Mouse (Mus musculus) lung, postnatal 0 days (tissue): ENCODE results near the gene Slc22a17.

Source experiments
- CTCF ChIP-seq: IDR thresholded peaks from 2 replicates; pipeline ENCODE4 v1.5.1; 2016; ENCODE audit warnings: antibody characterized with exemption, mild to moderate bottlenecking
- EP300 ChIP-seq: IDR thresholded peaks from 2 replicates; pipeline ENCODE4 v1.6.1; 2016; ENCODE audit warnings: antibody characterized with exemption, mild to moderate bottlenecking, control low read depth

- TF ChIP-seq CTCF (no peak), EP300 (no peak)
Measured at GRCm38 (mm10) chr14:54870861-54871260, 42.1 kb downstream of the Slc22a17 start, which contains the start of gene Homez.
